Mouse (Mus musculus): ENCODE results near the gene Fcer2a. TPM values are rescaled to one million over a fixed set of nuclear protein-coding genes. Genes with fewer than 3 reads are reported as not detected.

Gene Fcer2a
- total RNA-seq, 4 experiments from 2014 or later = 0.22 to 0.55 (median 0.47) TPM

DNA sequence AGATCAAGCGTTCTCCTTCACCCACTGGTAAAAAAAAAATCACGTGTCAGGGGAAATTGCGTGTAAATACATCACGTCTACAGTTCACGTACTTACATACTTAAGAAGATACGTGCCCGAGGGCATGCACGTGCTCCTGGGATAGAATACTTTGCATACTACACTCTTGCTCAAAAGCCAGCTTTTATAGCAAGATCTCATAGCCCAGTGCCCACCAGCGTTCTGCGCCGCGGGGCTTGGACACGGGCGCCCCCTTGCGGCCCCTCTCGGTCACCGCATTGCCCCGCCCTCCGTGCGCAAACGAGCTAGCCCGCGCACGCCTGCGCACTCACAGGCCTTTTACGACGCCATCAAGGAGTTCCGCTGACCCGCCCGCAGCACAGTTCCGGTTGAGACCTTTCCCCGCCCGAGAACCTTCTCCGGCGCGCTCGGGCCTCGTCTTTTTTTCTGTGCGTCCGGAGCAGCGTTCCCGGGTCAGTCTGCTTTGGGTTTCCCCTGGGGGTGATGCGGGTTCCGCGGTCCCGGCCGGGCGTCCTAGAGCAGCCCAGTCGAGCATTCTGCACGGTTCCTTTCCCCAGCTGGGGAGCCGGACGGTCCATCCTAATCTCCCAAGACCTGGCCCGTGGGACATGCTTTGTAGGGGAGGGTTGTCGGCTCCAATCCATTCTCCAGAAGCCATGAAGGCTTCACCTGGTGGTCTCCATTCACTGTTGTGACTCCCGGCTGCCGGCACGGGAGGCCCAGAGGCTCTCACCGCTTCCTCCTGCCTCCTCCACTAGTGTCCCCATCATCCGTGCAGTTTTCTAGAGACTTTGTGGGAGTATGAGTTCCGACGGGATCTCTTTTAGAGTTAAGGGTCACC, 17.6 kb downstream of the Fcer2a start, which contains the start of gene Trappc5:
Gene Trappc5, plus strand, starts transcription at position 169 of the 862 bp plus-strand sequence.
- DNase-seq (ENCODE audit: low spot score) = peak; percentile 93

DNA sequence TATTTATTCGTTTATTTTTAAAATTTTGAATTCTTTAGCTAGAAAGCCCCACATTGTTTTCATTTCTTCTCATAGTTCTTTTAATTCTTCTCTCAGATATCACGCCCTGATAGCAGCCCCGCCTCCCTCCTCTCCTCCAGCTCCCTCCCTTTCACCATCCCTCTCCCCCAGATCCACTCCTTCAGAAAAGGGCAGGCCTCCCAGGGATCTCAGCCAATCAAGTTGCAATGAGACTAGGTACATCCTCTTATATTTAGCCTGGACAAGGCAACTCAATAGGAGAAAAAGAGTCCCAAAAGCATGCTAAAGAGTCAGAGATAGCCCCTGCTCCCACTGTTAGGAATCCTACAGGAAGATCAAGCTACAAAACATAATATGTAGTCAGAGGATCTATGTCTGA, 19.3 kb downstream of the Fcer2a start:
- no peak for DNase-seq (ENCODE audit: low spot score)

DNA sequence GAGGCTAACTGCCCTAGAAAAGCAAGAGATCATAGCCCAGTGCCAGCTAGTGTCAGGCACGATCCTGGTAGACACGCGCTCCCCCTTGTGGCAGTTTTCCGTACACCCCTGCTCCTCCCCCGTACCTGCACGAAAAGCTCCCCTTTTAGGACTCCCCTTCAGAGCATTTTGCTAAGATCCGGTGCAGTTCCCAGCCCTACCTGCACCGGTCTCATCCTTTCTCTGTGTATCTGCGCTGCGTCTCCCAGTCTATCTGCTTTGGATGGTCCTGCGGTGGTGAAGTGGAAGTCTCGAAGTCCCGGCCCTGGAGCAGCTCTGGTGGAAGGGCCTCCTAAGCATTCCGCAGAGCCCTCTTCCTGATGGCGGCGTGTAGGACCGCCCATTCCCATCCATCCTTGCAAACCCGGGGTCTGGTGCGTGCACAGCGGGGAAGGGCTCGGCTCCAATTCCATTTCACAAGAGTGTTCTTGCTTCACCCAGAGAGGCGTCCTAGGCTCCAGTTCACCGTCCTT, 21.9 kb downstream of the Fcer2a start, which contains the start of gene Fcor:
Gene Fcor, minus strand, starts transcription at position 383 of the 512 bp plus-strand sequence.
- DNase-seq (ENCODE audit: low spot score) = peak; percentile 78

DNA sequence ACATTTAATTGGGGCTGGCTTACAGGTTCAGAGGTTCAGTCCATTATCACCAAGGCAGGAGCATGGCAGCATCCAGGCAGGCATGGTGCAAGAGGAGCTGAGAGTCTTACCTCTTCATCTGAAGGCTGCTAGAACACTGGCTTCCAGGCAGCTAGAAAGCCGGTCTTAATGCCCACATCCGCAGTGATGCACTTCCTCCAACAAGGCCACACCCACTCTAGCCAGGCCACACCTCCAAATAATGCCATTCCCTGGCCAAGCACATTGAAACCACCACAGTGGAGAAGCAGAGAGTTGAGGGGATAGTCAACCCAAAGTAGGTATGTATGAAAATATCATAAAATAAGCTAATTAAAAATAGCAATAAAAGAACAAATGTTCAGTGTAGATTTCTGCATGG, 23.6 kb downstream of the Fcer2a start:
- DNase-seq (ENCODE audit: low spot score) = no peak

DNA sequence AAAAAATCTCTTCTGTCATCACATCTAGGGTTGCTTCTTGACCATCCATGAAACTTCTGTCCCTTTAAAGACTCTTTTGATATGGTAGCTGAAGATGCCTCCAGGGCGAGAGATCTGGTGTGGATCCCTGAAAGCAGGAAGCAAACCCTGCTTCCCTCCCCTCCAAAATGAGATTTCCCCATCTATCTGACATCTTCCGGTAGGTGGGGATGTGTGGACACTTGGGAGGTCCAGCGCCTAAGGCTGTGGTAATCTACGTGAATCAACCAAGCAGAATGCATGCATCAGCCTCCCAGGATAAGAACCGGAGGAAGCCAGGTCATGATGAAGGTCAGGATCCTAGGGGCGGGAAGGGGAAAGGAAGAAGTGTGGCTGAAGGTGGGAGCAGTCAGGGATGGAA, 28.5 kb downstream of the Fcer2a start, which contains the start of gene Mcemp1:
Gene Mcemp1, plus strand, starts transcription at position 248 of the 400 bp plus-strand sequence.
- DNase-seq (ENCODE audit: low spot score) = no peak

DNA sequence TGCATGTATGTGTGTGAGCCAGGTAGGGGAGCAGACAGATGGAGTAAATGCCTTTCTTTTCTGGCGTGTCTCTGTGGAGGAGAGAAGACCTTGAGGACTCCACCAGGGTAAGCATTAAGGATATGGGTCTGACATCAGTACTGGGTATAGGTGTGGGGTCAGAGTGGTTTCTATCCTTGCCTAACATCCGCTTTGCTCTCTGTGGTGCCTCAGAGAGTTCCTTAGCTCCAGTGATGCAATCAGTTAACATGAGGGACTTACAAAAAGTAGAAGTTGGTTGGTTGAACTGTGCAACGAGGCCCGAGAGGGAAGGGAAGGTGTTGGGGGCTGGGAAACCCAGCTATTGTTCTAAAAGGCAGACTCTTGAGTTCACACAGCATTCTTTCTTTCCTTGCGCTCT, 29.6 kb downstream of the Fcer2a start:
- DNase-seq (ENCODE audit: low spot score) = no peak

DNA sequence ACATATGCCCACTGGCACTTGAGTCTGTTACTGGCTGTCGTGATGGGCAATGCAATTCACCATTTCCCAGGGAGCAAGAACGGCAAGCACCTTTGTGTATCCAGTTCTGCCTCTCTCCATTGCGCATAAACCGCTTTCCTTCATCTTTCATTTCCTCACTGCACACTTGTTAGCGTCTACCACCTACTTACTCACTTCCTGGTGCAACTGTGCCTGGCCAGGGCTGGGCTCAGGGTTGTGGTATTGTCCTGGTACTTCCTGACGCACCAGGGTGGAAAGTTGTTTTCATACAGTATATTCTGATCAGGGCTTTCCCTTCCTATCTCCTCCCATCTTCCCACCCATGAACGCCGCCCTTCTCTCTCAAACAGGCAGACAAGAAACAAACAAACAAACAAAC, 33.1 kb downstream of the Fcer2a start:
- no peak for DNase-seq (ENCODE audit: low spot score)

DNA sequence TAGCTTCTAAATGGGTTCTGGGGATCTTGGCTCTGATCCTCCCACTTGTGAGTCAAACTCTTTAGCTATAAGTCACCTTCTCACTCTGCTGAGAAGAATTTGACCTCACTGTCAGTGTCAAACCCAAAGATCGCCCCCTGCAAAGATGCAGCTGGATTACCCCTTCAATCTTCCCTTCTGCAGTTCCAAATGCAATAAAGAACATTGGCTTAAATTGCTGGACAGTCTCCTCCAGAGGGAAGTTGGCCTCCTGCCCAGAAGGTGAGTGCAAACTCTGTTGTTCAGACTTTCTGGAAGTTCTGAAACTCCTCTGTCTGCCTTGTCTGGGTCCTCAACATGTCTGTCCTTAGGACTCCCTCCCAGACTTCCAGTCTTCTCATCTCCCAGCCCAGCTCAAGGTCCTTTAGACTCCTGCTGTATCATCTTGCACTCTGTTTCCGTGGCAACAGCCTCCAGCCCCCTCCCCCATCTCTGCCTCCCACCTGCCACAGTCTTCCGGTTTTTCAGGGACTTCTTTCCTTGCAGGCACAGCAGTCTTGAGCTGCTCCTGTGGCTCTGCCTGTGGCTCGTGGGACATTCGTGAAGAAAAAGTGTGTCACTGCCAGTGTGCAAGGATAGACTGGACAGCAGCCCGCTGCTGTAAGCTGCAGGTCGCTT, 37.1 kb downstream of the Fcer2a start:
- DNase-seq (ENCODE audit: low spot score) = no peak

DNA sequence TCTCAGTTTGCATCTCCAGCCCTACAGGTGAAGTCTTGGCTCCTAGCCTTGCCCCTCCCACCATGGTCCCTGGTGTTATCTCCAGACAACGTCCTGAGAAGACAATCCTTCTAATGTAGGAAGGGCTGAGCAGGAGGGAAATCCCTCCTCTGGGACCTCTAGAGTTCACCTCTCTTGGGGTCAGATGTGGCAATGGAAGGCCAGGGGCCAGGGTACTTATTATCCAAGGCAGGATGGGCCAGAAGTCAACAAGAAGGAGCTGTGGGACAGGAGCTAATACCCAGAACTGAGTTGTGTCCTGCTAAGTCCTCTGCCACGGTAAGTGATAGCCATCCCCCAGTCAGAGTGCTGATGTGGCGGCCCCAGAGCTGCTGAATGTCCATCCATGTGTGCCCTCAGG, 38.4 kb downstream of the Fcer2a start, which contains the start of gene Retn:
Gene Retn, plus strand, starts transcription at position 245 of the 400 bp plus-strand sequence.
- DNase-seq (ENCODE audit: low spot score) = no peak

DNA sequence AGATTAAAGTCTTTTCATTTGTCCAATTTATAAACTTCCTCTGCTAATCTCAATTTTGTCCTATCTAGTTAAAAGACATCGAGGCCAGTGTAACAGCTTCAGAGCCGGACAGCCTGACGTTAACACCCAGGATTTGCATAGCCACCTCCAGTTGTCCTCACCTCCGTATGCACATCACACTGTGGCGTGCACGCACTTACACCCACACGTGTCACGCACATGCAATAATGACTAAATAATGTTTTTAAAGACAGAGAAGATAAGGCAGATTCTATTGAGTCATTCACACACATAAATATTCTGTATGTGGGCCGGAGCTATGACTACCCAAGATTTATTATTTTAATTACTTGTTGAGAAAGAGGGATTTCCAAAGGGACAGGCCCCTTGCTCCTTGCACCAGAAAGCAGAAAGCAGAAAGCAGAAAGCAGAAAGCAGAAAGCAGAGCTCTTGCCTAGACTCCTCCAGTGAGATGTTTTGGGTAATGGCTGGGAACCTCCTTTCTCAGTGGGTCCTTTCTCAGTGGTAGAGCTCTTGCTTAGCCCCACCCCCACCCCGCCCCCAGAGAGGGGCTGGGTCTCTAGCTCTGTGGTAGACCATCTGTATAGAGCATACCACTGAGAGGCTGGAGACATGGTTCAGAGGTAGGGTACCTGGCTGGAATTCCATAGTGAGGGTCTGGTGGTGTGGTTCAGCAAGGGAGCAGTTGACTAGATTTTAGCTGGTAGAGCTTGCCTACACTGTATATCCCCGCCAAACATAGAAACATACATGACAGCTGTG, 39.1 kb downstream of the Fcer2a start:
- no peak for DNase-seq (ENCODE audit: low spot score)

DNA sequence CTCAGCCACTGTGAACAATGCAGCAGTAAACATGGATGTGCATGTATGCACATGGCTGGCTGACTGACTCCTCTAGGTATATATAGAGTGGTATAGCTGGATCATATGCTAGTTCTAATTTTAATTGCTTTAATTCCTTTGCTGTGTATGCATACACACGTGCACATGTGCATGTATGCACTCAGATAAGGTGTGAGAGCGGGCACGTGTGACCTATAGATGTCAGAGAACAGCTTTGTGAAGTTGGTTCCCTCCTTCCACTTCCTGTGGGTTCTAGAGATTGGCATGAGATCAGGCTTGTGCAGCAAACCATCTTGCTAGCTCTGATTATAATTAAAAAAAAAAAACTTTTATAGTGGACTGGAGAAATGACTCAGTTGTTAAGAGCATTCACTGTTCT, 41.1 kb downstream of the Fcer2a start:
- no peak for DNase-seq (ENCODE audit: low spot score)

DNA sequence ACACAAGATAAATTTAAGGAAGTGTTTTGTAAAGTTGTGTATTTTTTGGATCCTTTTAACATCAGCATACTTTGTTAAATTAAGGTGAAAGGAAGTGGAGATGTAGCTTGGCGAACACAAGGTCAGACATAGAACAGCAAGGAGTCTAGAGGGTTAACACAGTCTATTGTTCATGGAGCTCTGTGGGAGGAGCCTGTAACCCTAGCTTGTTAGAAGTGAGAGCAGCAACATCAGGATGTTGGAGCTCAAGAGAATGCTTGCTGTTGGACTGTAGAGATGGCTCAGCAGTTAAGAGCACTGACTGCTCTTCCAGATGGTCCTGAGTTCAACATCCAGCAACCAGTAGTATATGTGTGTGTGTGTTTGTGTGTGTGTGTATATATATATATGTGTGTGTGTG, 45.0 kb downstream of the Fcer2a start:
- DNase-seq (ENCODE audit: low spot score) = no peak

DNA sequence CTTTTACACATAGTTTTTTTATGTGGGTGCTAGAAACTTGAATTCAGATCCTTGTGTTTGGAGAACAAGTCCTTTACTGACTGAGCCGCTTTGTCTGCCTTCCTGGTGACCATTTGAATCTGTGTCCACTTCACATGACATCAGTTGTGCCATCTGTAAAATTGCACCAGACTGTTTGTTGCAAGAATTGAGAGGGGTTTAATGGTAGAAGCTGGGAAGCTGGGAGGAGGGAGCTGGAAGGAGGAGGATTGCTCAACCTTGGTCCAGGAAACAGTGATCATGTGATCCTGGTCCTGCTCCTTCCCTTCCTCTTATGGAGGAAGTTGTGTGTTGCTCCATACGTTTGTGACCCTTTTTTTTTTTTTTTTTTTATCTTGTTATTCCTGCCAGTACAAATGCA, 45.7 kb downstream of the Fcer2a start:
- DNase-seq (ENCODE audit: low spot score) = no peak

DNA sequence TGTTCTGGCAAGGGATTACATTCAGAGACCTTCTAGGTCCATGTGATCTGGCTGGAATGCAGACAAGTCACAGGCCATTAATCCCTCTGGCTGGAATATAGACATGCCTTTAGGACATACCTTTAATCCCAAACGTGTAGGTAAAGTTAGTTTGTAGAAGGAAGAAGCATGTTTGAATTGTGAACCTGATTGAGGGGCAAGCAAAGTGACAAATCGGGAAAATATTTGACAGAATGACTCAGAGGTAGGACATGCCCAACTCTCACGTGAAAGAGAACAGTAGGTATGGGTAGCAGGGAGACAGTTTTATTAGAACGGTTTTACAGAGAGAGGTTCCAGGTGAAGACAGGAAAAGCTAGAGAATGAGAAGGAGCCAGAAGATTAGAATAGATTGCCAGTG, 46.4 kb downstream of the Fcer2a start:
- no peak for DNase-seq (ENCODE audit: low spot score)

DNA sequence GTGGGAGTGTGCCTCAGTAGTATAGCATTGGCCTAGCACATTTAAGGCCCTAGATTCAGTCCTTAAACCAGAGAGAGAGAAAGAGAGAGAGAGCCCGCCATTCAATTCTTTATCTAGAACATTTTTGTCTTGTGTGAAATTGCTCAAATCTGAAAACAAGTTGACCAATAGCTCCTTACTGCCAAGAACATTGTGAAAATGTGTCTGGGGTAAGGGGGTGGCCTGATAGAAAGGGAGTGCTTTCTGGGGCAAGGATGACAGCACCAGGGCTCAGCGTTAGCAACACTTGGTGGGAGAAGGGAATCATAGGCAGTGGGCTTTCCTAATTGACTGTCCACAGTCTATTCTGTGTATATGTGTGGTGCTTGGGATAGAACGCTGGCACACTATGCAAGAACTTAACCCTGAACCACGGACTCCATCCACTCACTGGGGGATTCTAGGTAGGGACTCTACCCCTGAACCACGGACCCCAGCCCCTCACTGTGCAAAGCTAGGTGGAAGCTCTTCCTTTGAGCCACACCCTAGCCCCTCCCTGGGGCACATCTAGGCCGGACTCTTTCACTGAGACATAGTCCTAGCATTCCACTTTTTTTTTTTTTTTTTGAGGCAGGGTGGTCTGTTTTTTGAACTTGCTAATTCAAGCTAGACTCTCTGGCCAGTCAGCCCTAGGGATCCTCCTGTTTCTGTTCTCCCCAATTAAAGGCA, 47.0 kb downstream of the Fcer2a start:
- no peak for DNase-seq (ENCODE audit: low spot score)

DNA sequence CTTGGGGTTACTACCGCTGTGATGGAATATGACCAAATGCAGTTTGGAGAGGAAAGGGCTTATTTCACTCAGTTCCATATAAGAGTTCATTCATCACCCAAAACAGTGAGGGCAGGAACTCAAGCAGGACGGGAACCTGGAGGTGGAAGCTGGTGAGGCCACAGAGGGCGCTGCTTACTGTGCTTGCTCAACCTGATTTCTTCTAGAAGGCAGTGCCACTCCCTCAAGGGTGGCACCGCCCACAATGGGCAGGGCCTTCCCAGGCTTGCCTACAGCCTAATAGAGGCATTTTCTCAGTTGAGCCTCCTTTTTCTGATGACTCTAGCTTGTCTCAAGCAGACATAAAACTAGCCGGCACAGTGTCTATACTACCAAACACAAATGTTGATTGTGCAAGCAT, 48.2 kb downstream of the Fcer2a start:
- DNase-seq (ENCODE audit: low spot score) = no peak

Other genes starting within 250 kb of the Fcer2a start
- 1 to 10 TPM; 2.6 to 4.7 (median 4.1) TPM for gene Pex11g, start 226.5 kb downstream of the Fcer2a start, total RNA-seq (2022)
- gene Tex45, start 223.3 kb downstream of the Fcer2a start, total RNA-seq (2022) = under 1 TPM in 1 of 4 experiments, not detected in 3; 0.16 TPM
- 10 to 100 TPM; 24.2 to 30.9 (median 29.6) TPM for gene Zfp358, start 201.0 kb downstream of the Fcer2a start, total RNA-seq (2022)
- gene Mcoln1, start 193.7 kb downstream of the Fcer2a start, total RNA-seq (2022) = 10 to 100 TPM; 20.6 to 24.2 (median 23.3) TPM
- 1 to 10 TPM; 8.8 to 9.8 (median 9.6) TPM for gene Pnpla6, start 178.8 kb downstream of the Fcer2a start, total RNA-seq (2022)
- gene C330021F23Rik, start 126.2 kb downstream of the Fcer2a start, total RNA-seq (2022) = under 1 TPM in 1 of 4 experiments, not detected in 3; 0.57 TPM
- 1 to 10 TPM in 2 of 4 experiments, under 1 TPM in 2; 0.86 to 2.1 (median 1.0) TPM for gene Camsap3, start 106.9 kb downstream of the Fcer2a start, total RNA-seq (2022)
- 10 to 100 TPM; 13.8 to 18.5 (median 16.2) TPM for gene Xab2, start 72.9 kb downstream of the Fcer2a start, total RNA-seq (2022)
- gene Pet100, start 72.6 kb downstream of the Fcer2a start, total RNA-seq (2022) = 100 to 1,000 TPM in 1 of 4 experiments, 10 to 100 TPM in 3; 84.2 to 104 (median 93.4) TPM
- not detected for gene Pcp2, start 68.6 kb downstream of the Fcer2a start, total RNA-seq (2022)
- 1 to 10 TPM; 4.6 to 7.7 (median 5.6) TPM for gene Stxbp2, start 63.2 kb downstream of the Fcer2a start, total RNA-seq (2022)
- 1 to 10 TPM in 2 of 4 experiments, under 1 TPM in 2; 0.38 to 1.9 (median 1.3) TPM for gene Retn, start 38.4 kb downstream of the Fcer2a start, total RNA-seq (2022)
- 1 to 10 TPM in 1 of 4 experiments, not detected in 3; 3.5 TPM for gene Mcemp1, start 28.4 kb downstream of the Fcer2a start, total RNA-seq (2022)
- gene Fcor, start 21.8 kb downstream of the Fcer2a start, total RNA-seq (2022) = under 1 TPM in 2 of 4 experiments, not detected in 2; 0.86 to 0.97 TPM
- 10 to 100 TPM; 19.9 to 23.0 (median 20.6) TPM for gene Trappc5, start 17.9 kb downstream of the Fcer2a start, total RNA-seq (2022)
- gene Clec4g, start 26.5 kb upstream of the Fcer2a start, total RNA-seq (2022) = under 1 TPM; 0.53 to 0.79 (median 0.59) TPM
- under 1 TPM; 0.63 to 0.78 (median 0.71) TPM for gene Cd209a, start 54.8 kb upstream of the Fcer2a start, total RNA-seq (2022)
- gene Cd209e, start 160.1 kb upstream of the Fcer2a start, total RNA-seq (2022) = not detected
- gene Cd209d, start 184.4 kb upstream of the Fcer2a start, total RNA-seq (2022) = 1 to 10 TPM in 2 of 4 experiments, under 1 TPM in 2; 0.69 to 1.3 (median 1.0) TPM
- 1 to 10 TPM; 1.2 to 2.2 (median 1.5) TPM for gene Cd209b, start 232.7 kb upstream of the Fcer2a start, total RNA-seq (2022)

All from heart, adult 8-10 months (tissue).